Comparison of ENCODE assay signal across 11 mouse cellular contexts in genomic region chr17:28249062-28249461, GRCm38 (mm10).
"Had no signal": no experiment of that assay in that cellular context is flagged by ENCODE, and none has a peak within 500 bp of the region (broad histone marks: within the 10 kb centered on the region; RNA-seq: fewer than 3 reads in every experiment).

No protein-coding gene starts in this region.

- H3K4me2 ChIP-seq: liver, embryonic 15.5 days; stomach, embryonic 15.5 days had no signal

- H3K4me3 ChIP-seq: left cerebral cortex, adult 2 months; liver, embryonic 15.5 days; midbrain, embryonic 10.5 days; stomach, embryonic 15.5 days had no signal

- DNase-seq: kidney, adult 8-10 months; kidney, postnatal 25 days; right cerebral cortex, postnatal 4 days; spleen, adult 18-20 months; thymus, postnatal 36 days had no signal

- H3K27me3 ChIP-seq: liver, embryonic 15.5 days; stomach, embryonic 15.5 days had no signal

- H3K9me3 ChIP-seq: liver, embryonic 15.5 days; midbrain, embryonic 10.5 days; stomach, embryonic 15.5 days had no signal

- ATAC-seq: intestine, postnatal 0 days; midbrain, embryonic 16.5 days had no signal

- H3K27ac ChIP-seq: left cerebral cortex, adult 2 months; liver, embryonic 15.5 days; midbrain, embryonic 10.5 days; stomach, embryonic 15.5 days had no signal

- H3K9ac ChIP-seq: liver, embryonic 15.5 days; stomach, embryonic 15.5 days had no signal
